Mouse (Mus musculus): ENCODE data around the gene Aqp8.

DNA sequence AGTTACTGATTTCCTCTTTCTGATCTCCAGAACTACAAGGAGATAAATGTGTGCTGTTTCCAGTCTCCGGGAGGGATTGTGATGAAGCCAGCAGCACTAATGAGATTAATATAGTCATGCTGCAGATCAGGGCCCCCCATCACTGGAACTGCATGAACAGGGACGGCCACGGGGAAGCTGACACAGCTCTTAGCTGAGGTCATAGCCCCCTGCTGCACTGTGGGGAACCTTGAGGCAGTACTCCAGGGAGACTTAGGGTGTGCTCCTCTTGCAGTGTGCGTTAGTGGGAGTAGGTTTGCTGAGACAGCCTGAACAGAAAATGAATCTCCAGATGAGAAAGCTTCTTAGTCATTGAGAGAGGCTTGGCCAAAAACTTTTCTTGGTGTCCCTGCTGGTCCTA lies 30.9 kb upstream of the Aqp8 start:
- TF ChIP-seq CTCF (IDR thresholded peaks at IDR 0.05; ENCODE audit: borderline replicate concordance, extremely low read depth, insufficient read depth, insufficient read length) (no peak), POLR2A (IDR thresholded peaks at IDR 0.05; ENCODE audit: borderline replicate concordance, extremely low read depth, insufficient read depth, insufficient read length, poor library complexity, severe bottlenecking) (no peak)

Data from brain, embryonic 14.5 days (tissue).